Mouse (Mus musculus) adipocyte (in vitro differentiated cells): ENCODE results near the gene Hacd3.

ENCODE experiments used
- DNase-seq: peaks from one replicate; pipeline ENCODE4 v3.0.0-alpha.2; 2016; ENCODE audit warnings: low spot score

Hacd3 gene

GRCm38 (mm10) chr9:64951161-64951657 is 70.3 kb downstream of the Hacd3 start, which contains the start of gene Slc24a1:
TSS of gene Slc24a1 (minus strand) at chr9:64951607.
- no peak for DNase-seq

GRCm38 (mm10) chr9:64947483-64948095 is 73.9 kb downstream of the Hacd3 start:
- no peak for DNase-seq

GRCm38 (mm10) chr9:64943997-64944396 is 77.5 kb downstream of the Hacd3 start:
- DNase-seq: no peak

- DNase-seq: no peak
Observed at GRCm38 (mm10) chr9:64941650-64942049, 79.8 kb downstream of the Hacd3 start.

GRCm38 (mm10) chr9:64940731-64941346 is 80.7 kb downstream of the Hacd3 start:
- no peak for DNase-seq

- no peak for DNase-seq
Observed at GRCm38 (mm10) chr9:64939790-64940189, 81.7 kb downstream of the Hacd3 start.

GRCm38 (mm10) chr9:64939281-64939680 is 82.2 kb downstream of the Hacd3 start:
- DNase-seq: no peak

- no peak for DNase-seq
Observed at GRCm38 (mm10) chr9:64938535-64938934, 83.0 kb downstream of the Hacd3 start.

GRCm38 (mm10) chr9:64937491-64937890 is 84.0 kb downstream of the Hacd3 start:
- no peak for DNase-seq
